Comparison of ENCODE assay signal across 8 mouse cellular contexts in the genomic region with DNA sequence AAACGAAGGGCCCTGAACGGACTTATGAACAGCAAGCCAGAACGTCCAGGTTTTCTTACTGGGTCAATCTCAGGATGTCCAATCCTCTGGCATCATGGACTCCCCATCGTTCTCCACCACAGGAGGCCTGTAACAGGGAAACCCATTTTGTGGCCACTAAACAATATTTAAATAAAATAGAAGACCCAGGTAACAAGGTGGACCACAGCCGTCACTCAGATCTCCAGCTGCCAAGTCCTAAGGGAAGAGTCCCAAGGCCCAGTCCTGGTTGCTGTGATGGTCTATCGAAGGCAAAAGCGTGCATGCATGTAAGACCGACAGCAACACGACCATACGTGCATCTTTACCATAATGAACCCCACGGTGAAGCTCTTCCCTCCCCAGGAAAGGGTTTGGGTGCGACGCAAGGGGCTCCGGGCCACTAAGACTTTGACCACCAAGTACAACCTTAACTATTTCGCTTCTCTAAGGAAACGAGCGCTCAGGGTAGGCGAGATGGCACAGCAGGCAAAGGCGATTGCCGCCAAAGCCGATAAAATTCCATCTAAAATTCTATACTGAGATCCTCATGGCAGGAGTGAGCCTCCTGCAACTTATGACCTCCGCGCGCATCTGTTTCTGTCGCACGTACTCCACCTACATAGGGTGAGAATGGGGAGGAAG. TPM values are rescaled to one million over a fixed set of nuclear protein-coding genes. Genes with fewer than 3 reads are reported as not detected.
DNase-seq lines count a peak whose midpoint lies in the region; ATAC-seq lines count a peak whose summit lies in the region.

Gene Cog1, plus strand, starts transcription at position 480 of the 663 bp plus-strand sequence.

- H3K4me1 ChIP-seq in forebrain, embryonic 15.5 days = peaks cover 29% of the 10 kb centered on the region
- peaks cover 49% of the 10 kb centered on the region for H3K4me1 ChIP-seq in hindbrain, embryonic 10.5 days (replicated peaks)
- peaks cover 23% of the 10 kb centered on the region for H3K4me1 ChIP-seq in liver, embryonic 11.5 days (replicated peaks; ENCODE audit: control insufficient read depth, insufficient read depth, low read length)
- H3K4me1 ChIP-seq in stomach, embryonic 15.5 days = peaks cover 17% of the 10 kb centered on the region

- no peaks in the 10 kb centered on the region for H3K9me3 ChIP-seq in forebrain, embryonic 15.5 days
- no peaks in the 10 kb centered on the region for H3K9me3 ChIP-seq in hindbrain, embryonic 10.5 days
- H3K9me3 ChIP-seq in liver, embryonic 11.5 days (ENCODE audit: control insufficient read depth, low read length) = no peaks in the 10 kb centered on the region
- H3K9me3 ChIP-seq in stomach, embryonic 15.5 days = no peaks in the 10 kb centered on the region

- DNase-seq in layer of hippocampus, adult 18-20 months (ENCODE audit: low spot score in 2 of 2) = no peak
- no peak for DNase-seq in layer of hippocampus, adult 9-10 months (ENCODE audit: low spot score)
- DNase-seq in adrenal gland, adult 18-20 months (ENCODE audit: low spot score in 2 of 2) = no peak
- no peak for DNase-seq in hindbrain, embryonic 10.5 days (ENCODE audit: low spot score)
- no peak for DNase-seq in liver, embryonic 11.5 days (ENCODE audit: low spot score)
- no peak for DNase-seq in kidney, adult 8-10 months

- no peaks in the 10 kb centered on the region for H3K27me3 ChIP-seq in forebrain, embryonic 15.5 days
- peaks cover 2% of the 10 kb centered on the region; the same call in 1 of the 2 replicates for H3K27me3 ChIP-seq in hindbrain, embryonic 10.5 days (ENCODE audit: insufficient read depth, poor library complexity, severe bottlenecking)
- H3K27me3 ChIP-seq in liver, embryonic 11.5 days (replicated peaks; ENCODE audit: control insufficient read depth, insufficient read depth, low read length) = no peaks in the 10 kb centered on the region
- no peaks in the 10 kb centered on the region for H3K27me3 ChIP-seq in stomach, embryonic 15.5 days (replicated peaks)

- peak within 1 kb of the TSS; percentile 97 for H3K4me3 ChIP-seq in forebrain, embryonic 15.5 days
- peak within 1 kb of the TSS; percentile 77 for H3K4me3 ChIP-seq in hindbrain, embryonic 10.5 days
- peak within 1 kb of the TSS; percentile 89 for H3K4me3 ChIP-seq in liver, embryonic 11.5 days (ENCODE audit: low read depth, low read length)
- H3K4me3 ChIP-seq in stomach, embryonic 15.5 days (replicated peaks) = peak within 1 kb of the TSS; percentile 97

- H3K36me3 ChIP-seq in forebrain, embryonic 15.5 days = peaks cover 21% of the 10 kb centered on the region
- H3K36me3 ChIP-seq in hindbrain, embryonic 10.5 days = peaks cover 29% of the 10 kb centered on the region
- peaks cover 7% of the 10 kb centered on the region for H3K36me3 ChIP-seq in liver, embryonic 11.5 days (ENCODE audit: control insufficient read depth, insufficient read depth, low read length)
- peaks cover 13% of the 10 kb centered on the region for H3K36me3 ChIP-seq in stomach, embryonic 15.5 days

- peak within 1 kb of the TSS; percentile 72 for H3K4me2 ChIP-seq in forebrain, embryonic 15.5 days (replicated peaks)
- peak within 1 kb of the TSS; percentile 88 for H3K4me2 ChIP-seq in liver, embryonic 11.5 days
- H3K4me2 ChIP-seq in stomach, embryonic 15.5 days = peak within 1 kb of the TSS; percentile 75

- peak within 1 kb of the TSS; percentile 97 for H3K9ac ChIP-seq in forebrain, embryonic 15.5 days (replicated peaks)
- peak within 1 kb of the TSS; percentile 91 for H3K9ac ChIP-seq in liver, embryonic 11.5 days (ENCODE audit: low read depth, low read length)
- H3K9ac ChIP-seq in stomach, embryonic 15.5 days = peak within 1 kb of the TSS; percentile 90

- WGBS in forebrain, embryonic 15.5 days = 42% methylated on average over 26 of the region's 26 CpGs
- 38% methylated on average over 26 of the region's 26 CpGs for WGBS in hindbrain, embryonic 10.5 days
- WGBS in liver, embryonic 11.5 days = 36% methylated on average over 26 of the region's 26 CpGs
- WGBS in stomach, embryonic 15.5 days = 42% methylated on average over 26 of the region's 26 CpGs

- H3K27ac ChIP-seq in forebrain, embryonic 15.5 days (replicated peaks) = peak within 1 kb of the TSS; percentile 93
- peak within 1 kb of the TSS; percentile 94 for H3K27ac ChIP-seq in hindbrain, embryonic 10.5 days
- peak within 1 kb of the TSS; percentile 83 for H3K27ac ChIP-seq in liver, embryonic 11.5 days (ENCODE audit: low read depth, low read length)
- peak within 1 kb of the TSS; percentile 87 for H3K27ac ChIP-seq in stomach, embryonic 15.5 days

- ATAC-seq in forebrain, embryonic 15.5 days (replicated peaks) = no peak
- ATAC-seq in liver, embryonic 11.5 days (replicated peaks; ENCODE audit: low FRiP score) = no peak
- ATAC-seq in stomach, embryonic 15.5 days (ENCODE audit: insufficient read depth, low FRiP score, low read depth) = no peak

RNA-seq across cellular contexts. Expression of gene Cog1, which starts in this region (rescaled TPM):
- 10 to 100 TPM; 50.7 to 58.3 TPM for total RNA-seq in layer of hippocampus, adult 18-20 months (2021)
- 10 to 100 TPM; 36.5 to 44.0 TPM for total RNA-seq in adrenal gland, adult 18-20 months (2021)
- 36.9 and 37.6 TPM in 2 replicates for polyA plus RNA-seq in forebrain, embryonic 15.5 days (2015; fragmentation: Nextera tagmentation; extraction: Ambion mirVana)
- polyA plus RNA-seq in hindbrain, embryonic 10.5 days (2016; fragmentation: Nextera tagmentation; extraction: Ambion mirVana) = 32.1 and 40.3 TPM in 2 replicates
- polyA plus RNA-seq in liver, embryonic 11.5 days (2014; fragmentation: Nextera tagmentation; extraction: Ambion mirVana) = 24.0 and 24.7 TPM in 2 replicates
- 23.1 and 25.3 TPM in 2 replicates for polyA plus RNA-seq in stomach, embryonic 15.5 days (2015; fragmentation: Nextera tagmentation; extraction: Ambion mirVana)
